Mouse (Mus musculus) adrenal gland, postnatal 36 days (tissue): ENCODE measurements at regions not wholly inside any gene's neighbourhood (a gene's known extent, or its start where the extent isn't known, plus 50 kb on each side); places are given as distances from the start of the nearest gene placed in this dataset.

ENCODE experiments used
- DNase-seq, 2 experiments: peaks; one replicate each; pipeline ENCODE4 v3.0.0; 2021; ENCODE audit warnings: mixed read lengths in 1 of 2

DNA sequence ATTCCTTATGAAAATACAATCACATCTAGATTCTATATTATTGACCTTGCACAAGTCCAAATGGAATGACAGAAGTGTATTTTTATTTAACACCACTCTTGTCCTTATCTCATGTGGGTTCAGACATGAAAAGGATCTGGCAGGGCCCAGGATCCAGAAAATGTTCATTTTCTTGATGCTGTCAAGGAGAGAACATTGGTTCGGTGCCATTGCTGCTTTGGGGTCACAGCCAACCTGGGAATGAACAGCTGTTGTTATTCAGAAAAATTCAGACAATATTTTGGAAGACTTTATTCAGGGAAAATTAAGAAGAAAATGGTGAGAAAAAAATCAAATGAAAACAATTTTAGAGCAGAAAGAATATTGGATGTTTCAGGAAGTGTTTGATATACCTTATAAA lies 590.0 kb downstream of the Iqcm start:
- no peak for DNase-seq

DNA sequence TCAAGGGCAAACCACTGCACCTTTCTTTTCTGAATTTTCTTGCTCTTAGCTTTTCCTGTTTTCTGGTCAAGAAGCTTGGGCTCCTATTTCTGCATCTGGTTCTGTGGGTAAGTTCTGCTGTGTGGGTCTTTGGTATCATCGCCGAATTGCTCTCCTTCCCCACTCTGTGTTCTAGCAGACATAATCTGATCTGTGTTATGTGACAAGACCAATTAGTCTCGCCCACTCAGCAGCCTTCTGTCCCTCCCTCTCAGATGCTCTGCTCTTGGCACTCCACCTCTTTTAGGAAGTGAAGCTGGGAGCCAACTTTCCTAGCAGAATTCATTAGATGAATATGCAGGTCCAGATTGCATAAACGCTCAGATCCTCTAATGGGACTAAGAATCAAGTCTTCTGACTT lies 603.5 kb downstream of the Iqcm start:
- no peak for DNase-seq

DNA sequence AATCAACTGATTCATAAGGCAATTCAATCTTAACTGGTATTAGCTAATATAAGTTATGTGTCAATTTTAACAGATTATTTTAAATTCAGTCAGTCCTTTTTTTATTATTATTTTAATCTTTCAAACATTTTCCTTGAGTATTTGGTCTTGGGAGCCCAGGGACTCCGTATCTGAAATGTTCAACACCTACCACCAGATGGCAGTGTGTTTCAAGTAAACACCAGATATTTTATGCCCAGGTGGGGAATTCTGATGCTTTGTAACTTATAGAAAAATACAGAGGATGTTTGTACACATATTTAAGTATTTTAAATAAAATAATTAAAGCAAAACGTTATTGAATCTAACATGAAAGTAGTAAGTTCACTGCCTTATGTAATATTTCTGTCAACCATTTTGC lies 619.2 kb downstream of the Iqcm start:
- DNase-seq = peak in 1 of 2 experiments; percentile 7

DNA sequence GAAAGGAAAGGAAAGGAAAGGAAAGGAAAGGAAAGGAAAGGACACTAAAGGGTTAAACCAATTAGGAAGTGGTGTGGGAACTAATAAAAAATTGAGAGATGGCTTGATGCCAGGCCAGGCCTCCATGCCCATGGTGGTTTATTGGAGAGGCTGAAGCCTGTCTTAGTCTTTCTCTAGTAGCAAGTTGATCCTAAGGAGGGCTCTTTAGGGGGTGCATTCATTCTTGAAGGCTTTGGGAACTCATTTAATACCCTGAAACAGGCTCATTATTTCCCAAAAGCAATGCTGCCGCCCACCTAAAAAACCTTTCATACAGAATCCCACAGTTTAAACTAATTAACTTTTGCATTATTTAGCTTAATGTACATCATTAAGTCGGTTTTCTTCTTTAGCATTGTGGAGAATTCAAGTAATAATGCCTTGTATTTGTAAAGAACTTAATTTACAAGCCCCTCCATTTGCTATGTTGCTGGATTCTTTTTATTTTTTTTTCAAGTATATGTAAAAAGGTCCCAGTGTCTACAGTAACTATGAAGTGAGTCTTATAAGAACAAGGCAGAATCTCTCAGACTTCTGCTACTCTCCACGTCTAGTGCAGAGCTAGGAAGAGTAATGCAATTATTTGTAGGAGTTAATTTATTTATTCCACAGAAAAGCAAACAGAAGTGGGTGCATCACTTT lies 624.3 kb downstream of the Iqcm start:
- DNase-seq = no peak

GRCm38 (mm10) chr8:76120587-76121145 lies 672.2 kb downstream of the Iqcm start:
- DNase-seq = no peak

- DNase-seq = peak; percentile 7 to 29
Measured at GRCm38 (mm10) chr8:76127486-76127885, 679.0 kb downstream of the Iqcm start.

DNA sequence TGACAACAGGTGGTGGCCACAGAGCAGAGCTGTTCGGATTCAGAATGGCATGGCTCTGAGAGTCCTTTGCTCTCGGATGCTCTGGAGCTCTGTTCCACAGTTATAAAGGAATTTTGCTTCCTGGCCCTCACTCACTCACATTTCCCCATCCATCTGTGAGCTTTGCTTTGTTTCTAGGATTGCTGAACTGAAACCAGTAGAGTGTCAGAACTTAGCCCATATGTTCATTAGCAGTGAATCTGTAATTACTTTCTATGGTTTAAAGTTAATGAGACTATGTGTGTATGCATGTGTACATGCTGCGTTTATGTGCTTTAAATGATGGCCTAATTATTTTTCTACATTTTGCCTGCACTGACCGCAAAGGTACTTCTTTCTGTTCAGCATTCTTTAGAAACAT lies 688.7 kb downstream of the Iqcm start:
- no peak for DNase-seq

DNA sequence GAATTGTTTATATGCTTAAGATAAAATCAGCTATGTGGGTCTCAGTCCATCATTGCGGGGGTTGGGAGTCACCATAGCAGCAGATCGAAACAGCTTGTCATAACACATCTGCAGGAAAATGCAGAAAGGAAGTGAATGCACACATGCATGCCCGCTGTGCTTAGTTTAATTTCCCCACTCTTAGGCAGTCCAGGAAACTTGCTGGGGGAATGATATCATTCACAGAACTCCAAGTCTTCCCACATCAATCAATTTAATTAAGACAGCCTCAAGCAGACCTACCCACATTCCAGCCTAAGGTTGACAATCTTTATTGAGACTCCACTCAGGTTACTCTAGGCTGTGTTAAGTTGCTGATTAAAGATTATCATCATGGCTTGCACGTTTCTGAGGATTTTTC lies 700.2 kb downstream of the Iqcm start:
- DNase-seq = no peak

- no peak for DNase-seq
Measured at GRCm38 (mm10) chr8:76182520-76182919, 716.7 kb upstream of the Nr3c2 start.

GRCm38 (mm10) chr8:76183836-76184235 lies 715.4 kb upstream of the Nr3c2 start:
- DNase-seq = no peak

- no peak for DNase-seq
Measured at GRCm38 (mm10) chr8:76187293-76187692, 711.9 kb upstream of the Nr3c2 start.

- DNase-seq = no peak
Measured at GRCm38 (mm10) chr8:76211891-76212290, 687.4 kb upstream of the Nr3c2 start.

DNA sequence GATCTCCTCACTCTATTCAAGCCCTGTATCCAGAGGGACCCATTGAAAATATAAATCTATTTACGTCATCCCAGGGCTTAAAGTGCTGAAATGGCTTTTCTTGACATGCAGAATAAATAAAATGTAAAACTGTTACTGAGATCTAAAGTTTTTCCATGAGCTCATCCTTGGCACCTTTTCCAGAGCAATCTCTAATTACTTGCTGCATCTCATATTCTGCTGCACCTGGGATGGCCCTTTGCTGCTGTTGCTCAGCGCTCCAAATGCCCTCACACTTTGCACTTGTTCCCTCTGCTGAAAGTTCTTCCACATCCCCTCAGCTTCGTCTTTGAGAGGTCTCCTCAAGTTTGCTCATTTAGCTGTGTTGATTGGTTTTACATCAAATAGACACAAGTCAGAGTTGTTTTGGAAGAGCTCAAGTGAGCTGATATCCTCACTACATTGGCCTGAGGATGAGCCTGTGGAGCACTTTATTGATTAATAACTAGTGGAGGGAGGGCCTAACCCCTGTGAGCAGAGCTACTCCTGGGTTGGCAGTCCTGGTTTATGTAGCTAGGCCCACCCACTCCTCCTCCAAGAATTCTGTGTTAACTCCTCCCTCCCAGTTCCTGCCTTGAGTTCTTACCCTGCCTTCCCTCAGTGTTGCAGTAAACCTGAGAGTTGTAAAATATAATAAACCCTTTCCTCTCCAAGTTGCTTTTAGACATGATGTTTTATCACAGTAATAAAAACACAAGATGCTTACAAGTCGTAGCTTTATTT lies 681.2 kb upstream of the Nr3c2 start:
- DNase-seq = no peak

- DNase-seq = no peak
Measured at GRCm38 (mm10) chr8:76230847-76231246, 668.4 kb upstream of the Nr3c2 start.

- no peak for DNase-seq
Measured at GRCm38 (mm10) chr8:76249194-76249593, 650.0 kb upstream of the Nr3c2 start.

DNA sequence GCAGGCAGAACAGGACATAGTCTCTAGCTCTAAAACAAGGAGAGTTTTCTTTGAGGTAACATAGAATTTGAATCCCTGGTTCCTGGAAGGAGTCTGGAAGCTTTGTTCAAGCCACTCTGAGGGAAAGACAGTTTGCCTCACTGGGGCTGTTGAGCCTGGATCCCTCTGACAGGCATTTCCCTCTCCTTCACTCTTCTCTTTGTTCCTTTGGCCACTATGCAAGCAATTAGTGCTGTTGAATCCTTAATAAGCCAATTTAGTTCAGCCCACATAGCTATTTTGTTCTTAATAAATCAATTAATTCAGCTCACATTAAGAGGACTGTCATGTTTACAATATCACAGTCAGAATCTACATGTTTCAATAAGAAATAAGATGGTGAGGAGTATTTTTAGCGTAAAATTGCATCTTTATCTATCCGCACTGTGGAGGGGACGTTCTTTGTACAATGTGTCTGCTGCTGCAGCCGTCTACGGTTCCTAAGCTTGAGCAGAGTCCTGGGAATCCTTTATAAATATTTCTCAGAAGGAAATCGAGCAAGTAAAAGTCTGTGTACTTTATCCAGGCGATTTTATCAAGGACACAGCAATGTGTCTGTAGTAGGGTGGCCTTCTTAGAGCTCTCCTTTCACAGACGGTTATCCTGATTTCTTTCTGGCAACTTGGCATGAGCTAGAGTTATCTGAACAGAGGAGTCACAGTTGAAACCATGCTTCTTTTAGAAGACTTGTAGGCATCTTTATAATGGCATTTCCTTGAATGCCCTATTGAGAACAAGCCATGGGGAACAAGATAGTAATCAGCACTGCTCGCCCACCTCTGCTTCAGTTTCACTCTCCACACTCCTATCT lies 646.9 kb upstream of the Nr3c2 start:
- no peak for DNase-seq
